Mouse (Mus musculus): ENCODE measurements around the gene Apon. TPM values are rescaled to one million over a fixed set of nuclear protein-coding genes. Genes with fewer than 3 reads are reported as not detected.
"Not testable (repeated sequence)": the region's sequence is repeated elsewhere in the genome, so short reads cannot be mapped to it uniquely, and the experiment has no call there.

Gene Apon
- total RNA-seq, 2 experiments from 2014 or later: not detected

DNA sequence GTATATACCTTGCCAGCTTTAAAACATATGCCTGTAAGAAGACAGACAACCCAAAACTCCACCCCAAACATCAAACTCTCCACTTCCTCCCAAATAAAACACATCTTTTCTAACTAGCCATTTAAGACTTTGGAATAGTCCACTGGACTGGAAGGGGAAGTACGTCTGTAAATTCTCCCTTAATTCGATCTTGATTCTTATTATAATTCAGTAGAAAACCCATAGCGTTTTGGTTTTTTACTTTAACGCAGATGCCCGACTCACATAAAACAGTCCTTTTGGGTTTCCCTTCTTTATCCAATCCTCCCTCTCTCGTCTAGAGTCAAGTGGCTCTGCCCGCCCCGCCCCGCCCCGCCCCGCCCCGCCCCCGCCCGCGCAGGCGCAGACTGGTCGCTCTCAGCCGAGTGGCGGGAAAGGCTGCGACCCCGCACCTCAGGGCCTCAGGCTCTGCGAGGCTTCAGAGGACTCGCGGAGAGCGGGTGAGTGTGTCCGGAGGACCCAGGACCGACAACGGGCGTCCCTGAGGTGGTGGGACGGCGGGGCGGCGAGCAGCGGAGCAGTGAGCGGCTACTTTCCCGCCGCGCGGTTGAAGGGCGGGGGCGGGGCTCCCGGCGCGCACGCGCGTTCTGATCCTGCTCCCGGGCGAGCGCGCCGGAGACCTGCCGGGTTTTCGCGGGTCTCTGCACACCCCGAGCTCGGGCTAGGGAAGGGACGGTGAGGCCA, 22.0 kb upstream of the Apon start, which contains the start of gene Timeless:
TSS of gene Timeless (plus strand) at position 369 of the 723 bp plus-strand sequence.
- intact Hi-C loops (cut with DNase I; ENCODE audit: low total_unique reads): no loop called here
- DNase-seq: peak; percentile 86

DNA sequence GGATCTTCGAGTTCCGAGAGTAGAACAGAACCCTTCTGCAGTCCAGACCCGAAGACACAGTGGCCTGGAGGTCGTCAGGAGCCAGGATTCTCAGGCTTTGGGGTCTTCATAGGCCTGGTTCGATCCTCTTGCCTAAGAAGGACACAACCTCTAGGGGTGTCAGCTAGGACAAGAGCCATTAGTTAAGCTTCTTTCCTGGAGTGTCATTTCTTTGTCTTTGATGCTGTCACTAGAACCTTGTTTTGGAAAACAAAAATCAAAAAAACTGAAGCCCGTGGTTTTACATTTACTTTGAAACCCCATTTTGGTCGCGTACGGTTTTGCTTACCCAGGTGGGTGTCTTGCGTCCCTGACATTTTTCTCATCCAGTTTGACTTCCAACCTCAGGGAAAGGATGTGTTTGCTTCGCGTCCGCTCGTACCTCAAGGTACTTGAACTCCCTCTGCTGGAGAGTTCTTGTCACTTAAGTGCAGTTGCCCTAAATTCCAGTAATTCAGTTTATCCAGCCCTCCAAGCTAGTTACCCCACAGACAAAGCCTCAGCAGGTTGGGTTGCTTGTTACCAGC, 21.4 kb upstream of the Apon start:
- intact Hi-C loops (cut with DNase I; ENCODE audit: low total_unique reads): no loop called here

DNA sequence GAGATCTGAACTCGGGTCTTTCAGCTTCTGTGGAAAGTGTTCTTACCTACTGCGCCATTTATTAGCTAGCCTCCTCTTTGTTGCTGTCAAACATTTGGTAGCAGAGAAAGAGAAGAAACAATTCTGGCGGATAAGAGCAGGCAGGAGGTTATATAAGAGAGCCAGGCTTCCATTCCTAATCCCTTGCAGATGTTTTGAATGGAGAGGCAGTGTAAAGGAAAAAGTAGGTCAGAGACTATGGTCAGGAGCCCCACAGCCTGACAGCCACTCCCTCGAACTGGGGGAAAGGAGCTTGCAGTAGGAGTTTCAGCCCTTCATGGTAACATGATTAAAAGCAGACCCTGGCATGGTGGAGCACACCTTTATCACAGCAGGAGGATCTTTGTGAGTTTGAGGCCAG, 17.6 kb upstream of the Apon start:
- intact Hi-C loops (cut with DNase I; ENCODE audit: low total_unique reads): no loop called here

More for the DNA sequence above, 21.4 kb upstream of the Apon start:
- peak; percentile 29 for DNase-seq

DNA sequence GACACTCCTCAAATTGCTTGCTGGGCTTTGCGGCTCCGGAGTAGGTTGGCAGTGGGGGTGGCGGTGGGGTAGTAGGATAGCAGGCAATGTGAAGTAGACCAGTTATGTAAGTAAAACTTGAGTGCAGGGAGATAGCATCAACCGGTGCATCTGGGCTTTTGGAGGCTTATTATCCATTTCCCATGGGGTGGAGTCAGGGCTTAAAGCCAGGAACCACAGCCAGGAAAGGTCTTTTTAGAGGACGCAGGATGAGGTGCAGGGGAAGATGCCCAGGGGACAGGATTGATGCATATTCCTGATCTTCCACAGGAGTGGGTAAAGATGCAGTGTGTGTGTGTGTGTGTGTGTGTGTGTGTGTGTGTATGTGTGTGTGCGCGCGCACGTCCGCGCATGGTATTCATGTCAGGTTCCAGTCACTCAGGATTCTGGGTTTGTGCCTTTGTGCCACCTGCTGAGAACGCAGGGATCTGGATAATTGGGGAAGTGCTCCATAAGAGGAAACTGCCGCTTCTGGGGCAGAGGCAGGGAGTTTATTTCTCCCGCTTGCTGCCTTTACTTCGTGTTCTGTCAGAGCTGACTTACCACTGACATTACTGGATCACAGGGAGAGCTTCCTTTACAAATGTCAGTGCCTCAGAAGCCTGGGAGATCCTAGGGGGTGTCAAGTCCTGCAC, 16.0 kb upstream of the Apon start:
- intact Hi-C loops (cut with DNase I; ENCODE audit: low total_unique reads): no loop called here
- DNase-seq: peak; percentile 31

More for the DNA sequence above, 17.6 kb upstream of the Apon start:
- DNase-seq: no peak

DNA sequence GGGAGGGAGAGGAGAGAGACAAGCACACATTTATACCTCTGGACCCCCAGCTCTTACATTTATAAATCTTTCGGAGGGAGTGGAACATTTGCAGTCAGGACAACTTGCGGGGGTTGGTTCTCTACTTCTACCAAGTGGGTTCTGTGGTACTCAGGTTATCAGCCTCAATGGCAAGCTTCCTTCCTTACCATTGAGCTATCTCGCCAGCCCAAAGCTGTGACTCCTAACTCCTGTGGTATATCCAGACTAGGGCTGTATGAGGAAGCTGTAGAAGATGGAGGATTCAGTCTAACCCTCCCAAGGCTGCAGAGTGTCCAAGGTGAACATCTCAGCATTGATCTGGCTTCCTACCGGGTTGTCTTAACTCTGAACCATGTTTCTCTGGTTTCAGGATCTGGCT, 14.8 kb upstream of the Apon start:
- intact Hi-C loops (cut with DNase I; ENCODE audit: low total_unique reads): no loop called here
- no peak for DNase-seq

DNA sequence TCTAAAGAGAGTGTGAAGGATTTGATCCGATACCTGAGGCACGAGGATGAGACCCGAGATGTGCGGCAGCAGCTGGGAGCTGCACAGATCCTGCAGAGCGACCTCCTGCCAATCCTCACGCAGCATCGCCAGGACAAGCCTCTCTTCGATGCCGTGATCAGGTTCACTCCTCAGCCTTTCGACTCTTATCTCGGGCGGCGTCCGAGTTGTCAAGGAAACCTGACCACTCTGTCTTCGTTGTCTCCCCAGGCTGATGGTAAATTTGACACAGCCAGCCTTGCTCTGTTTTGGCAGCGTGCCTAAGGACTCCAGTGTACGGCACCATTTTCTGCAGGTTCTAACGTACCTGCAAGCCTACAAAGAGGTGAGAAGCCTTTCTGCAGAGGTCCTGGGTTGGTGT, 13.8 kb upstream of the Apon start:
- intact Hi-C loops (cut with DNase I; ENCODE audit: low total_unique reads): no loop called here
- no peak for DNase-seq

DNA sequence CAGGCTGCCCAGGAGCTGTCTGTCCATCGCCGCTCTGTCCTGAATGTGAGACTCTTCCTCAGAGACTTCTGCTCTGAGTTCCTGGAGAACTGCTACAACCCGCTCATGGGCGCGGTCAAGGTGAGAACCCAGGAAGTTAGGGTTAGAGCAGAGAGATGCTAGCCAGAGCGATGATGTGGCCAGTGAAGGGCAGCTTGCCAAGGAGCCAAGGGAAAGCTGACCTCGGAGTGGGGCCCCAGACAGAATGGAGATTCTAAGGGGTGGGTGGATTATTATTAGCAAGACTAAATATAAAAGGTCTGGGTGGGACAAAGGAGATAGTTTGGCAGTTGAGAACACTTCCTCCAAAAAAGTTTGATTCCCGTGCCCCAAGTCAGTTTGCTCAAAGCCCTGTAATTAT, 10.6 kb upstream of the Apon start:
- no peak for DNase-seq
- intact Hi-C loops (cut with DNase I; ENCODE audit: low total_unique reads): no loop called here

DNA sequence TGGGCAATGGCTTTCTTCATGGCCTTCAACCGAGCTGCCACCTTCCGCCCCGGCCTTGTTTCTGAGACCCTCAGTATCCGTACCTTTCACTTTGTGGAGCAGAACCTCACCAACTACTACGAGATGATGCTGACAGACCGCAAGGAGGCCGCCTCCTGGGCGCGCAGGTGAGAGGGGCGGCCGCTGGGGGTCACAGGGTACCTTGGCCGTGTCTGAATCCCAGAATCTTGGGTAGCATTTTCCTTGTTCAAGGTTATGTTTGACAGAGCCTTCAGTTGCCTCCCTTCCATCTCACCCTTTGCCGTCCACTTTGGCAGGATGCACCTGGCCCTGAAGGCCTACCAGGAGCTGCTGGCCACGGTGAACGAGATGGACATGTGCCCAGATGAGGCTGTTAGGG, 9.8 kb upstream of the Apon start:
- intact Hi-C loops (cut with DNase I; ENCODE audit: low total_unique reads): no loop called here

DNA sequence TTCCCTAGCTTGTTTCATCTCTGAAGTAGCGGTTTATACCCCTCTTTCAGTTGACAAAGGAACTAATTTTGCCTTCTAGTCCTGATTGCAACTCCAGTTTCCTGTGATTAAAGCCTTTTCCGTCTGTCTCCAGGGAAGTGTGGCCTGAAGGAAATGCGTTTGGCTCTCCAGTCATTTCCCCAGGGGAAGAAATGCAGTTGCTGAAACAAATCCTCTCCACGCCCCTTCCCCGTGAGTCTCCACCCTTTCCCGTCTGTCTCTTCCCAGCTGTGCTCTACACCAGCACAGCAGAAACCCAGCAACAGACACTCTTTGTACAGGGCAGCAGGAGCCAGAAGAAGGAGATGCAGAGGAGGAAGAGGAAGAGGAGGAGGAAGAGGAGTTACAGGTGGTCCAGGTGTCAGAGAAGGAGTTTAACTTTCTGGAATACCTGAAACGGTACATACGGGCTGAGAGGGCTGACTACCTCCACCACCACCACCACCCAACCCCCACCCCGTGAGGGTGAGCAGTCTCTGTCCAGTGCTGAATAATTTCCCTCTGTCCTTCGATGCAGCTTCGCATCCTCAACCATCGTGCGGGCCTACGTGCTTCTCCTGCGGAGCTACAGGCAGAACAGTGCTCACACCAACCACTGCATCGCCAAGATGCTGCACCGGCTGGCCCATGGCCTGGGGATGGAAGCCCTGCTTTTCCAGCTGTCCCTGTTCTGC, 6.7 kb upstream of the Apon start:
- intact Hi-C loops (cut with DNase I; ENCODE audit: low total_unique reads): no loop called here
- peak; percentile 65 for DNase-seq

More for the DNA sequence above, 9.8 kb upstream of the Apon start:
- no peak for DNase-seq

DNA sequence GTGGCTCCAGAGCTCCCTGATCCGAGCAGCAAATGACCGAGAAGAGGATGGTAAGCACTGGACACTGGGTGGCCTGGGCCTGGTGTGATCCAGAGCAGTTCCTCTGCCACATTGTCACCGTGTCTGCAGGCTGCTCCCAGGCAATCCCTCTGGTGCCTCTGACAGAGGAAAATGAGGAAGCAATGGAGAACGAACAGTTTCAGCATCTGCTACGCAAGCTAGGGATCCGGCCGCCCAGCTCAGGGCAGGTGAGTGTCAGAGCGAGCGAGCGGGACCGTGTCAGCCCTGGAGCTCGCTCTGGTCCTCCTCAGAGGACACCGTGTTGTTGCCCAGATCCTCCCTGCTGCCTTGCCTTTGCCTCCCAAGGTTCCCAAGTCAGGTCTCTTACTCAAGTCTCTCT, 3.3 kb upstream of the Apon start:
- DNase-seq: no peak
- intact Hi-C loops (cut with DNase I; ENCODE audit: low total_unique reads): no loop called here

DNA sequence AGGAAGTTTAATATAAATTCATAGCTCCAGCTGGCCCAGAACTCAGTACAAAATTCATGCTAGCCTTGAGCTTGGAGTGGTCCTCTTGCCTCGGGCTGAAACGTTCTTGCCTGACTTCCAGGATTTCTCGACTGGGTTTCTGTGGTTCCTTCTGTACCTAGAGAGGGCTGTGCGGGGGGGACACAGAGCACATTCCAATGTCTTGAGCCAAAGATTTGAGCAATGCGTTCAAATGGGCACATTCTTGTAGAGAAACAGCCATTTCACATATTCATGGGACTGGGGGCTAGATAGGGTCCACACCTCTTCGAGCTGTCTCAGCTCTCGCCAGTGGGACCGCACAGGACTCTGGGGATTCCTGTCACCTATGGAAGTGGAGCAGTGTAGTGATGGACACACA, 2.0 kb downstream of the Apon start:
- intact Hi-C loops (cut with DNase I; ENCODE audit: low total_unique reads): no loop called here
- no peak for DNase-seq

DNA sequence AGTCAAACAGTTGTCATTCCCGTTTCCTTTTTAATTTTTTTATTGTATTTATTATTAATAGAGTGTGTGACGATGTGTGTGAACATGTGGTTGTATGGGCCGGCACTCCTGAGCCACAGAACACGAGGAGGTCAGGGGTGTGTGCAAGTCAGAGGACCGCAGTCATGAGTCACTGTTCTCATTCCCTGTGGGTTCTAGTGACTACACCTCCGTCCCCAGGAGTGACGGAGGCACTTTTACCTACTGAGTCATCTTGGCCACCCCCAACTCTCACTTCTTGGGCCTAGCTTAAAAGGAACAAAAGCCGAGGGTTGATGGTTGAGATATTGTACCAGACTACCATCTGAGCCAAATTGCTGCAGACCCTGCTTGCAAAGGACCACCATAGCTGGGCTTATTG, 2.4 kb downstream of the Apon start:
- intact Hi-C loops (cut with DNase I; ENCODE audit: low total_unique reads): no loop called here

DNA sequence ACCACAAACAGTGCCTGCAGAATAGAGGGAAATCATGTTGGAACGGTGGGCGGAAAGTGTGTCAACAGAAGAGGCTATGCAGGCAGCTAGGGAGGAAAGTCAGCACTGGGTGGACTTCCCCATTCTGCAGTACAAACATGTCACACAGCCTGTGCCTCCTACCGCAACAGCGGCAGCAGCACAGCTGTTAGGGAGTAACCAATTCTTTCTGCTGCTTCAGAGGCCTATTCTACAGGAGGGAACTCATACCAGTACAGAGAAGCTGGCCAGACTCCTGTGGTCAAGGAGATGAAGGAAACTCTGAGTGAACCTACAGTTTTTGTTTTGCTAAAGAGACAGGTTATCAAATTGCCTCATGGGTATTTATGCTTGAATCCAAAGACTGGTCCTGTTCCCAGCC, 5.1 kb downstream of the Apon start:
- intact Hi-C loops (cut with DNase I; ENCODE audit: low total_unique reads): no loop called here
- no peak for DNase-seq

More for the DNA sequence above, 2.4 kb downstream of the Apon start:
- no peak for DNase-seq

DNA sequence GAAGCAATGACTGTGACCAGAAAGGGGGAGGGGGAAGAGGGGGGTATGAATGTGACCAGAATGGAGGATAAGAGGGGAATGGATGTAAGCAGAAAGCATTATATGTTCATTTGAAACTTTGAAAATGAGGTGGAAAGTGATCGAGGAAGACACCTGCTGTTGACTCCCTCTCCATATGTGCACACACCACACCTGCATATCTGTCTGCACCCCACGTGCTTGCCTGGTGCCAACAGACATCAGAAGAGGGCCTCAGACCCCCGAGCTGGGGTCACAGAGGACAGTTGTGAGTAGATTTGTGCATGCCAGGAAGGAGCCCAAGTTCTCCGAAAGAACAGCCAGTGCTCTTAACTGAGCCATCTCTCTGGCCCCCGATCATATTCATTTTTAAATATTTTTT, 6.0 kb downstream of the Apon start:
- intact Hi-C loops (cut with DNase I; ENCODE audit: low total_unique reads): no loop called here
- DNase-seq: no peak

DNA sequence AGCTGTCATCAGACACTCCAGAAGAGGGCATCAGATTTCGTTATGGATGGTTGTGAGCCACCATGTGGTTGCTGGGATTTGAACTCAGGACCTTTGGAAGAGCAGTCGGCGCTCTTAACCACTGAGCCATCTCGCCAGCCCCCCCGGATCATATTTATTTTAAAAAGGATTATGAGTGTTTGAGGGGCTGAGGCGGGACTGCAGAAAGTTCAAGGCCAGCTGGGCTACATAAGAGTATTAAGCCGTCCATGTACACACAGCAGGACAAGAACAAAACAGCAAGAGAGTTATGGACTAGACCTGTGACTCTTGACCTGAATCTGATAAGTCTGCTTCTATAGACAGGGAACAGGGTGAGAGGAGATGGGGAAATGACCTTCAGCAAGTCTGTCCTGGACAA, 6.5 kb downstream of the Apon start:
- intact Hi-C loops (cut with DNase I; ENCODE audit: low total_unique reads); DNase-seq: not testable (repeated sequence)

DNA sequence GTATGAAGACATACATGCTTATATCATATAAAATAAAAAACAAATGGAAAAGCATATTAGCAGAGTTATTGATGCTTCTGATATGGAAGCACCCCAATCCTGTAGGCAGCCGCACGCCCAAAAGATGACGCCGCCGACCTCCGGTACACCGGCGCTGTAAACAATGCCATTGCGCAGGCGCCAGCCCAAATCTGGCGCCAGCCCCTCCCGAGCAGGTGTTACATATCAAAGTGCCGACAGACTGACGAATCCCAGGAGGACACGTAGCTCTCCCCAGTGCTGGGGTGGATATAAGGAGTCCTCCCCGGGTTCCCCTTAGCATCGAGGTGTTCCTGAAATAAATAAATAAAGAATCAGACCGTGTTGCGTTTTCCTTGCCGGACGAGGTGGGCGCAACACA, 8.4 kb downstream of the Apon start:
- intact Hi-C loops (cut with DNase I; ENCODE audit: low total_unique reads): no loop called here

DNA sequence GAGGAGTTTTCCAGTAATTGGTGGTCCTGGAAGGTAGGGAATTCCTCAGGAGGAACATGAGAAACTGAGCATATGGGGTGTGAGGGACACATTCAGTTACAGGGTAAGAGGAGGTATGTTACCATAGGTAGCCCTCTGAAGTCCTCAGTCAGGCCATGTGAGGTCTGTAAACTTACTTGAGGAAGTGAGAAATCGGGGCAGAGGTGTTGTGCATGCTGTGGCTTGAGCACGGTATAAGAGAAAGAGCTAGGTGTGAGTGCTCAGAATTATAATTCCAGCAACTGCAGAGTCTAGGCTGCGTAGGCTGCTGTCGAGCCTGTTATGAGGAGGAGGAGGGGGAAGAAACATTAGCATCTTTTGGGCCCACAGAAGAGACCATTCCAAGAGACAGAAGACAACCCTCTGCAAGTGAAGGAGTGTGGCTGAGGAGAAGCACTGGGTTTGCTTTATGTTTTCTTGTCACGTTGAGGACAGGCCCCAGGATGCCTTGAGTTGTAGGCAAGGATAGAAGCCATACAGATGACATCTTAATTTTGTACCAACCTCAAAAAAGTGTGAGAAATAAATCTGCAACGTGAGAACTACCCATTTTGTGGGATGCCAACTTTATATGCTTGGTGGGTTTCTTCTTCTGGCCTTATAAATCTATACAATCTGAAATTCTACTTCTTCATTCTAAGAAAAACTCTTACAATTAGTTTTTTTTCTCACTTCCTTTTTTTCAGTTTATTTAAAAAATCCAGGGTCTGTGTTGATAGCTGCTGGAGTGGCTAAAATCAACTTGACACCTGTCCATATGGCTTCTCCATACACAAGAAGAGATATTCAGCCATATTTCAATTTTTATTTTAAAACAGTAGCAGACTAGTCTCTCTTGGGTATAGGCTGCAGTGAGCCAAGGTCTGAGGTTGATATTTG, 9.8 kb downstream of the Apon start:
- intact Hi-C loops (cut with DNase I; ENCODE audit: low total_unique reads): no loop called here
- no peak for DNase-seq

More for the DNA sequence above, 8.4 kb downstream of the Apon start:
- no peak for DNase-seq

DNA sequence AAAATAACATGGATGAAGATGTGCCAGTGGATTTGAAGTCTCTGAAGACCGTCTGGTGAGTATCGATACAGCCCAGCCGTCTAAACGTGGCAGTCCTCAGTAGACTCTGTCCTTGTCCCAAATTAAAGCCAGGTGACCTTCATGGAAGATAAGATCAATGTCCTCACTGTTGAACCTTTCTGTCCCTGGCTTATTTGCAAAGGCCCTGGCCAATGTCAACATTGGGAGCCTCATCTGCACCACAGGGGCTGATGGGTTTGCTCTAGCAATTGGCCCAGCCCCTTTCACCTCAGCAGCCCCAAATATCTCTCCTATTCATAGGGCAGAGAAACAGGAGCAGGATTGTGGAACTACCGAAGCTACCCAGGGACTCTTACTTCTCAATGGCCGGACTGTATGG, 14.5 kb downstream of the Apon start, which contains the start of gene Apof:
TSS of gene Apof (plus strand) at position 301 of the 400 bp plus-strand sequence.
- DNase-seq: no peak
- intact Hi-C loops (cut with DNase I; ENCODE audit: low total_unique reads): no loop called here
